Mouse (Mus musculus): ENCODE measurements around the gene Mettl8.
A peak's percentile ranks its signal among the peaks of the same experiment; 100 is the strongest.

DNA sequence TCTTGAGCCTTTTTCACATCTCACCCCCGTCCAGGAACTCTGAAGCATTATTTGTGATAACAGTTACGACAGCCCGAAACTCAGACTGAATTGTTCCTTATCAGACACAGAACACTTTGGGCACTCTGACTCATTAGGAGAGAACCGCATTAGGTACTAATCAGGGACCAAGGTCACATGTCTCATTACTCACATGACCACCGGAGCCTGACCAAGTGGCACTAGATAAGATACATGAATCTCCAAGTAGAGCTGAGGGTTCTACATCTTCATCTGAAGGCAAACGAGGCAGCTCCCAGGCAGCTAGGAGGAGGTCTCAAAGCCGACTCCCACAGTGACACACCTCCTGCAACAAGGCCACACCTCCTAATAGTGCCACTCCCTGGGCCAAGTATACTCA lies 40.8 kb upstream of the Mettl8 start:
- TF ChIP-seq POLR2A (IDR thresholded peaks at IDR 0.05; ENCODE audit: low read depth, low read length) (no peak), CTCF (conservative IDR thresholded peaks at IDR 0.05 in 1 of 2, IDR thresholded peaks at IDR 0.05 in 1 of 2; ENCODE audit: low read depth in 2 of 2, low read length in 2 of 2) (no peak), GABPA (IDR thresholded peaks at IDR 0.05; ENCODE audit: insufficient replicate concordance, low read depth, low read length) (no peak), NRF1 (IDR thresholded peaks at IDR 0.05; ENCODE audit: low read depth, low read length) (no peak), POLR2AphosphoS2 (IDR thresholded peaks at IDR 0.05; ENCODE audit: low read depth, low read length) (no peak), CHD2 (IDR thresholded peaks at IDR 0.05; ENCODE audit: low read length) (no peak), MAFK (IDR thresholded peaks at IDR 0.05; ENCODE audit: insufficient replicate concordance, low read length) (no peak), MAX (IDR thresholded peaks at IDR 0.05; ENCODE audit: low read length) (no peak), E2F4 (IDR thresholded peaks at IDR 0.05; ENCODE audit: insufficient replicate concordance, low read depth, low read length) (no peak), USF1 (IDR thresholded peaks at IDR 0.05; ENCODE audit: low read depth, low read length) (peak; percentile 39), EP300 (IDR thresholded peaks at IDR 0.05; ENCODE audit: low read length) (no peak), RCOR1 (conservative IDR thresholded peaks at IDR 0.05; ENCODE audit: low read depth, low read length) (no peak)
